Mouse (Mus musculus): Measurements from ENCODE around the gene Scnm1.

DNA sequence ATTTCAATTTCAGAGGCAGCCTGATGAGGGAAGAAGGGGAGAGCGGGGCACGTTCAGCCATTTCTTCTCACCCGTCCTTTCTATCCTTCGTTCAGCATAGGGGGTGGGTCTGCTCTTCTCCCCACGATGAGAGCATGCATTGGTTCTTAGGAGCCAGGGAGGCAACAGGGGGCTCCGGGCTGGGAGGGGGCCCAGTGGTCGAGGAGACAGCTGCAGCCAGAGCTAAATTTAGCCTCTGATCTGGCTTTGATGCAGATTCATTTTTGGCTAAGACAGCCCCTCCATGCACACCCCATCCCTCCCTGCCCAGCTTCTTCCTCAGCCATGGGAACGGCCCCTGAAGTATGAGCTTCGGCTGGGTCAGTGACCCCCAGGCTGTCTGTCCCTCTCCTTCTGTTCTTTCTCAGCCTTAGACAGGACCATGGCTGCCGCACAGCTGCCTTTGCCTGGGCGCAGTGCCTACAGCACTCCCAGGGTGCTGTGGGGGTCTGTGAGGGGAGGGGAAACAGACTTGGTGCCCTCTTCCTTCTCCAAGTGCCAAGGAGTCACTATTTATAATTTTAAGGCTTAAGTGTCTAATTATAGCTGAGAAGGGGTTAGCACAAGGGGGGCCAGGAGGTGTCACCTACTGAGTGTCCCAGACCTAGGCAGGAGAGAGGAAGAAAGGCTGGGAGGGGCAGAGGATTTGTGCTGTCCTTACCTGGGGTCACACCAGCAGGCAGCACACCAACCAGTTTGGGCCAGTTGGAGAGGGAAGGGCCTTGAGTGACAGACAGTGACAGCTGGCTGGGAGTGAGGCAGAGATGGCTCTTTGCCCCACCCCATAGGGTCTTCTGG lies 29.8 kb upstream of the Scnm1 start:
- TF ChIP-seq CTCF (IDR thresholded peaks at IDR 0.05; ENCODE audit: low read depth) (no peak), EP300 (IDR thresholded peaks at IDR 0.05; ENCODE audit: low read depth) (no peak)
